Mouse (Mus musculus): Measurements from ENCODE around the gene Chaf1b. TPM values are rescaled to one million over a fixed set of nuclear protein-coding genes. Genes with fewer than 3 reads are reported as not detected.

The Chaf1b gene
- total RNA-seq (2023): 17.0 and 25.5 TPM in 2 replicates

DNA sequence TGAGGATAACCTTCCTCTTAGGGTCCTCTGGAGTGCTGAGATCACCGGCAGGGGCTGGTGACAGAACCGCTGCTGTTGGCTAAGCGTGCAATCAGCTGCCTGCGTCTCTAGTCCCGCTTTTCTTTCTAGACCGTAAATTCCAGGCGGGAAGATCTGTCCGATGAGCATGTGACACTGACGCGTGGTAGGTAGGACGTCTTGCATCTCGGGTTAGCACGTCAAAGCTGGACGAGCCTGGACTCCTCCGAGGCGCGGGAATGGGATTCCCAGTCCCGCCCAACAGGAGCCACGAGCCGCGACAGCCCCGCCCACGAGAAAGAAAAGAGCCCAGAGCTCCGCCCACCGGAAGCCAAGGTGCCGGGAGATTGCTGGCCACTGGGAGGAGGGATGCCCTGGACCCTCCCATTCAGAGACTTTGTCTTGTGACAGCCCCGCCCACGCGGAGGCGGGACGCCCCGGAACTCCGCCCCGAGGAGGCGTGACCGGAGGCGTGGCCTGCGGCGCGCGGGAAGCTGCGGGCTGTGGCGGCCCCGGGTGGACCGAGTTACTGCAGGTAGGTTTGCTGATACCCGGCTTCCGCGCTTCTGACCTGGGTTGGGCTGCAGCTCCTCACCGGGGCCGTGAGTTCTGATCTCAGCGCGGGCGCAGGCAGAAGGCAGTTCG is at the start of gene Chaf1b:
Chaf1b (plus strand) TSS at position 479 of the 663 bp plus-strand sequence.

Other genes with a start within 250 kb of the Chaf1b start
- 1.7 and 2.2 TPM in 2 replicates for gene Cbr3, start 200.7 kb upstream of the Chaf1b start, total RNA-seq (2023)
- gene Dop1b, start 172.0 kb upstream of the Chaf1b start, total RNA-seq (2023): 71.4 and 82.3 TPM in 2 replicates
- gene Morc3, start 51.8 kb upstream of the Chaf1b start, total RNA-seq (2023): 104 and 118 TPM in 2 replicates
- gene Cldn14, start 124.9 kb downstream of the Chaf1b start, total RNA-seq (2023): not detected in 2 replicates
- gene Sim2, start 201.0 kb downstream of the Chaf1b start, total RNA-seq (2023): not detected in 2 replicates